Mouse (Mus musculus): Measurements from ENCODE around the gene Atxn2.

- TF ChIP-seq POLR2A (IDR thresholded peaks at IDR 0.05; ENCODE audit: low read depth, low read length) = no peak
- no peak for TF ChIP-seq CTCF (IDR thresholded peaks at IDR 0.05; ENCODE audit: borderline replicate concordance, insufficient read depth, low read length)
Observed at GRCm38 (mm10) chr5:121664971-121665370, 46.2 kb upstream of the Atxn2 start.

Data from embryonic fibroblast, embryonic 13.5 days (primary cell).